Mouse (Mus musculus) kidney, postnatal 25 days (tissue): ENCODE results near the gene Auts2.
A peak's percentile ranks its signal among the peaks of the same experiment; 100 is the strongest.

ENCODE experiments used
- DNase-seq, 2 experiments: peaks; one replicate each; pipeline ENCODE4 v3.0.0; 2021; ENCODE audit warnings: mixed read lengths in 2 of 2

The Auts2 gene

GRCm38 (mm10) chr5:131645341-131646191 lies 897.6 kb downstream of the Auts2 start:
- DNase-seq: no peak

GRCm38 (mm10) chr5:131644331-131644730 lies 898.8 kb downstream of the Auts2 start:
- peak; percentile 43 to 73 for DNase-seq

- DNase-seq: peak; percentile 51 to 70
Observed at GRCm38 (mm10) chr5:131643176-131644174, 899.7 kb downstream of the Auts2 start.

- DNase-seq: no peak
Observed at GRCm38 (mm10) chr5:131642752-131643151, 900.4 kb downstream of the Auts2 start.

GRCm38 (mm10) chr5:131636431-131636830 lies 906.7 kb downstream of the Auts2 start:
- no peak for DNase-seq

GRCm38 (mm10) chr5:131634731-131635130 lies 908.4 kb downstream of the Auts2 start:
- peak in 1 of 2 experiments; percentile 25 for DNase-seq

GRCm38 (mm10) chr5:131631998-131632379 lies 911.2 kb downstream of the Auts2 start:
- DNase-seq: no peak

GRCm38 (mm10) chr5:131631038-131631997 lies 911.8 kb downstream of the Auts2 start:
- DNase-seq: no peak

GRCm38 (mm10) chr5:131630577-131630976 lies 912.6 kb downstream of the Auts2 start:
- DNase-seq: peak in 1 of 2 experiments; percentile 37

- peak; percentile 49 to 81 for DNase-seq
Observed at GRCm38 (mm10) chr5:131616113-131616876, 926.8 kb downstream of the Auts2 start.

GRCm38 (mm10) chr5:131614238-131614637 lies 928.9 kb downstream of the Auts2 start:
- DNase-seq: no peak

- no peak for DNase-seq
Observed at GRCm38 (mm10) chr5:131613301-131613700, 929.8 kb downstream of the Auts2 start.

- DNase-seq: peak; percentile 45 to 59
Observed at GRCm38 (mm10) chr5:131610702-131611101, 932.4 kb downstream of the Auts2 start.

GRCm38 (mm10) chr5:131606786-131607185 lies 936.4 kb downstream of the Auts2 start:
- DNase-seq: no peak

GRCm38 (mm10) chr5:131601934-131602692 lies 941.0 kb downstream of the Auts2 start:
- DNase-seq: no peak

- DNase-seq: peak; percentile 92 to 96
Observed at GRCm38 (mm10) chr5:131600325-131601125, 942.6 kb downstream of the Auts2 start.

GRCm38 (mm10) chr5:131597503-131597902 lies 945.6 kb downstream of the Auts2 start:
- peak in 1 of 2 experiments; percentile 39 for DNase-seq

GRCm38 (mm10) chr5:131596591-131596990 lies 946.6 kb downstream of the Auts2 start:
- DNase-seq: no peak

GRCm38 (mm10) chr5:131595730-131596129 lies 947.4 kb downstream of the Auts2 start:
- DNase-seq: no peak

GRCm38 (mm10) chr5:131594597-131594996 lies 948.5 kb downstream of the Auts2 start:
- DNase-seq: no peak
